Mouse (Mus musculus) limb, embryonic 12.5 days (tissue): Measurements from ENCODE around the gene C1s1. TPM values are rescaled to one million over a fixed set of nuclear protein-coding genes. Genes with fewer than 3 reads are reported as not detected.
"Not testable (repeated sequence)": the region's sequence is repeated elsewhere in the genome, so short reads cannot be mapped to it uniquely, and the experiment has no call there.

Experiments
- ATAC-seq: fragments of 200-750 bp; cut with Nextera tagmentation; 2 replicates; pipeline ENCODE4 v1.8.0; 2017; ENCODE audit warnings: low read depth, moderate TSS enrichment; ENCODE audit not compliant: insufficient number of reproducible peaks, insufficient read depth, low FRiP score, low TSS enrichment
- H3K27ac ChIP-seq: fragments of 300-500 bp; sonication (generic); 2 replicates; pipeline ENCODE4 v1.5.1; 2016; ENCODE audit warnings: mild to moderate bottlenecking, moderate library complexity
- H3K27me3 ChIP-seq: fragments of 300-500 bp; sonication (generic); 2 replicates; pipeline ENCODE4 v1.6.1; 2016; ENCODE audit warnings: mild to moderate bottlenecking, moderate library complexity
- H3K36me3 ChIP-seq: fragments of 300-500 bp; sonication (generic); 2 replicates; pipeline ENCODE4 v1.6.1; 2016; ENCODE audit warnings: mild to moderate bottlenecking, moderate library complexity
- H3K4me1 ChIP-seq: fragments of 300-500 bp; sonication (generic); replicated peaks from 2 replicates; pipeline ENCODE4 v1.6.1; 2016
- H3K4me2 ChIP-seq: fragments of 300-500 bp; sonication (generic); 2 replicates; pipeline ENCODE4 v1.6.1; 2016; ENCODE audit warnings: mild to moderate bottlenecking, moderate library complexity
- H3K4me3 ChIP-seq: fragments of 300-500 bp; sonication (generic); replicated peaks from 2 replicates; pipeline ENCODE4 v1.5.1; 2016; ENCODE audit warnings: mild to moderate bottlenecking
- H3K9ac ChIP-seq: fragments of 300-500 bp; sonication (generic); replicated peaks from 2 replicates; pipeline ENCODE4 v1.6.1; 2016; ENCODE audit warnings: mild to moderate bottlenecking, moderate library complexity
- H3K9me3 ChIP-seq: fragments of 300-500 bp; sonication (generic); 2 replicates; pipeline ENCODE4 v1.6.1; 2016; ENCODE audit warnings: mild to moderate bottlenecking, moderate library complexity
- WGBS: fragments of 180-500 bp; shearing (Covaris S2); methylation state at CpG from one replicate; pipeline ENCODE4 v1.1.7; 2016; 5-methylcytosine and 5-hydroxymethylcytosine counted together
- polyA plus RNA-seq: library from polyadenylated mRNA; unstranded; fragments of >200 nt; fragmentation: Nextera tagmentation; extraction: Ambion mirVana; gene quantifications from 2 replicates; pipeline ENCODE4 v1.2.1, GENCODE M21; 2016

The C1s1 gene
- polyA plus RNA-seq, result 0.85 and 1.4 TPM in 2 replicates

DNA sequence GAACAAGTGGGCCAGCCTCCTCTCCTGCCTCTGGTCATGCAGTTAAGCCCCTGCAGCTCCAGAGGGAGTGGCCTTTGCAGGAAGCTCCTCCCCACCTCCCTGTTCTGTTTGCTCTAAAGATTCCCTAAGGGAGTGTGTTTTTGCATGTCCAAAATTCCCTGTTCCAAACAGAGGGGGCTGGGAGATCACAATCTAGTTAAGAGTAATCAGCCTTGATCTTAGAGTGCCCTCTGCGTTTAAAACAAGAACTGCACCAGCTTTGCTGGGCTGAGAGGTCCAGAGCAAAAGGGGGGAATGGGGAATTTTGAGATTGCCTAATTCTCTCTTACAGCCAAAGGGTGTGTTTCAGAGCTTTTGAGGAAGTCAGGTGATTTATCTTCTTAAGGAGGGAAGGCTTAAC lies at the start of gene C1s1:
TSS of gene C1s1 (minus strand) at position 76 of the 400 bp plus-strand sequence.
- not testable (repeated sequence) for H3K4me3 ChIP-seq, ATAC-seq, H3K9me3 ChIP-seq, H3K4me2 ChIP-seq, H3K36me3 ChIP-seq, H3K9ac ChIP-seq, H3K4me1 ChIP-seq, H3K27me3 ChIP-seq, H3K27ac ChIP-seq
- 0% methylated on average over 1 of the region's 1 CpGs for WGBS

GRCm38 (mm10) chr6:124588771-124589170 lies 46.6 kb upstream of the C1s1 start:
- Histone ChIP-seq H3K27me3 (no peaks in the 10 kb centered on the region), H3K36me3 (no peaks in the 10 kb centered on the region), H3K4me3 (no peak overlapping the region), H3K9me3 (no peaks in the 10 kb centered on the region), H3K27ac (no peak overlapping the region), H3K4me2 (no peak overlapping the region), H3K4me1 (no peaks in the 10 kb centered on the region), H3K9ac (no peak overlapping the region)
- ATAC-seq, result no peak

DNA sequence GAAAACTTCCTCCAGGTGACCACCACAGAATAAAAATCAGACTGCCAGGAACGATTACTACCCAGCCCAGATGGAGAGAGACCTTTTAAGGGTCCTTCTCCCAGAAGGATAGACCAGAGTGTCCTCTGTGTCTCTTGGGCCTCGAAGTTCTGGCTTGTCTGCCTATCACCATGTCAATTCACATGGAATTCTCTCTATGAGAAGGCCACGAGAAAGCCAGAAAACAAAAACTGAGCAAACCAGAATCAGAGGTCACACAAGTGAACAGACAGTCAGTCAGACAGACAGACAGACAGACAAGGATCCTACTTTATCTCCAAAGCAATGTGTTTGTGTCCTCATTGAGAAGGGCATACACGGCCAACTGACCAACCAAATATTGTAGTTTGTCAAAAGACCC lies 44.1 kb upstream of the C1s1 start:
- H3K27ac ChIP-seq, result no peak overlapping the region
- H3K36me3 ChIP-seq, result no peaks in the 10 kb centered on the region
- H3K4me3 ChIP-seq, result no peak overlapping the region
- H3K27me3 ChIP-seq, result no peaks in the 10 kb centered on the region
- H3K4me1 ChIP-seq, result no peaks in the 10 kb centered on the region
- H3K9ac ChIP-seq, result no peak overlapping the region
- no peak for ATAC-seq
- WGBS, result 74% methylated on average over 4 of the region's 4 CpGs
- H3K4me2 ChIP-seq, result no peak overlapping the region
- no peaks in the 10 kb centered on the region for H3K9me3 ChIP-seq

DNA sequence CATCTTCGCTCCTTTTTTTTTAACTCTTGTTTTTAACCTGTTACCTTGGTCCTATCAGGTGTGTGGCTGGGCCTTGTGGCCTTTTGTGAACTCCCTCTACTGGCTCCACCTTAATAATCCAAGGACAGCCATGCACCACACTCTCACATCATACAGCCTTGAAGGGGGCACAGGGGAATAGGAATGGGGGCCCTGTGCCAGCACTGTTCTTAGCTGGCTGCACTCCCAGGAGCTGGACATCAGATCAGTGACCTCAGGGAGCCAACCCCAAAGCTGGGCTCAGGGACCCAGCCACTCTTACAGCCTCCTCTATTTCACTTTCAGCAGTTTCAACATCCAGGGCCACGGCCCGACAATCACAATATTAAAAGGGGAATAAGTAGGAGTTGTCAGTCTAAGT lies 43.6 kb upstream of the C1s1 start:
- no peaks in the 10 kb centered on the region for H3K4me1 ChIP-seq
- H3K4me2 ChIP-seq, result no peak overlapping the region
- H3K36me3 ChIP-seq, result no peaks in the 10 kb centered on the region
- no peak overlapping the region for H3K9ac ChIP-seq
- WGBS, result 88% methylated on average over 3 of the region's 3 CpGs
- ATAC-seq, result no peak
- no peak overlapping the region for H3K27ac ChIP-seq
- no peaks in the 10 kb centered on the region for H3K27me3 ChIP-seq
- no peaks in the 10 kb centered on the region for H3K9me3 ChIP-seq
- no peak overlapping the region for H3K4me3 ChIP-seq

DNA sequence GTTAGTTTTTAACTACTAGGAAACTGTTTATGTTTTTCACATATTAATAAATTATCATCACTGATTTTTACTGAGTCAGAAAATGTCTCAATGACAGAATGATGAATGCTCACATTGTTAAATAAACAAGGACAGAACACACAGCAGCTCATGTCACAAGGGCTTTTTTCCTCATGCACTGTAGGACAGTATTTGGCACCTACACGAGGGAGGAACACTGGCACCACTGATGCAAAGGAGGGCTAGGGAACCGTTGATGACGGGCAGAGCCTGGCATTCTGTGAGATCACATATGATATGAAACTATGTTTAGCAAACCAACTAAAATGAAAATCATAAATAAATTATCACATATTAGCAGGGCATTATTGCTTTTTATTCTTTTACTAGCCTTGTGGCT lies 42.8 kb upstream of the C1s1 start:
- H3K27ac ChIP-seq, result no peak overlapping the region
- H3K4me2 ChIP-seq, result no peak overlapping the region
- no peaks in the 10 kb centered on the region for H3K27me3 ChIP-seq
- H3K9me3 ChIP-seq, result no peaks in the 10 kb centered on the region
- H3K9ac ChIP-seq, result no peak overlapping the region
- no peak overlapping the region for H3K4me3 ChIP-seq
- no peaks in the 10 kb centered on the region for H3K4me1 ChIP-seq
- ATAC-seq, result no peak
- no peaks in the 10 kb centered on the region for H3K36me3 ChIP-seq
- 82% methylated on average over 3 of the region's 3 CpGs for WGBS

GRCm38 (mm10) chr6:124582231-124582630 lies 40.1 kb upstream of the C1s1 start:
- no peak for ATAC-seq
- WGBS, result 100% methylated on average over 1 of the region's 1 CpGs
- H3K4me2 ChIP-seq, result no peak overlapping the region

GRCm38 (mm10) chr6:124580155-124580554 lies 38.0 kb upstream of the C1s1 start:
- not testable (repeated sequence) for ATAC-seq
- 90% methylated on average over 7 of the region's 7 CpGs for WGBS

More at GRCm38 (mm10) chr6:124582231-124582630, 40.1 kb upstream of the C1s1 start:
- Histone ChIP-seq H3K9me3 (no peaks in the 10 kb centered on the region), H3K4me3 (no peak overlapping the region), H3K27ac (no peak overlapping the region), H3K4me1 (no peaks in the 10 kb centered on the region), H3K9ac (no peak overlapping the region), H3K36me3 (no peaks in the 10 kb centered on the region), H3K27me3 (no peaks in the 10 kb centered on the region)

GRCm38 (mm10) chr6:124575155-124575678 lies 33.1 kb upstream of the C1s1 start:
- H3K27ac ChIP-seq, H3K9me3 ChIP-seq, H3K27me3 ChIP-seq, H3K4me2 ChIP-seq, H3K4me1 ChIP-seq, ATAC-seq, H3K36me3 ChIP-seq, H3K4me3 ChIP-seq, H3K9ac ChIP-seq: not testable (repeated sequence)
- 79% methylated on average over 3 of the region's 3 CpGs for WGBS

More at GRCm38 (mm10) chr6:124580155-124580554, 38.0 kb upstream of the C1s1 start:
- not testable (repeated sequence) for H3K27ac ChIP-seq, H3K4me1 ChIP-seq, H3K4me3 ChIP-seq, H3K36me3 ChIP-seq, H3K27me3 ChIP-seq, H3K9me3 ChIP-seq, H3K4me2 ChIP-seq, H3K9ac ChIP-seq

GRCm38 (mm10) chr6:124570026-124570425 lies 27.9 kb upstream of the C1s1 start, which contains the start of gene C1rb:
TSS of gene C1rb (plus strand) at chr6:124570294.
- H3K27me3 ChIP-seq, result no peaks in the 10 kb centered on the region
- H3K9ac ChIP-seq, result no peak within 1 kb of the TSS
- no peak for ATAC-seq
- H3K4me2 ChIP-seq, result peak within 1 kb of the TSS; percentile 36
- H3K4me3 ChIP-seq, result no peak within 1 kb of the TSS
- H3K9me3 ChIP-seq, result no peaks in the 10 kb centered on the region
- H3K4me1 ChIP-seq, result no peaks in the 10 kb centered on the region
- WGBS, result 3% methylated on average over 8 of the region's 8 CpGs
- H3K36me3 ChIP-seq, result no peaks in the 10 kb centered on the region
- H3K27ac ChIP-seq, result no peak within 1 kb of the TSS

DNA sequence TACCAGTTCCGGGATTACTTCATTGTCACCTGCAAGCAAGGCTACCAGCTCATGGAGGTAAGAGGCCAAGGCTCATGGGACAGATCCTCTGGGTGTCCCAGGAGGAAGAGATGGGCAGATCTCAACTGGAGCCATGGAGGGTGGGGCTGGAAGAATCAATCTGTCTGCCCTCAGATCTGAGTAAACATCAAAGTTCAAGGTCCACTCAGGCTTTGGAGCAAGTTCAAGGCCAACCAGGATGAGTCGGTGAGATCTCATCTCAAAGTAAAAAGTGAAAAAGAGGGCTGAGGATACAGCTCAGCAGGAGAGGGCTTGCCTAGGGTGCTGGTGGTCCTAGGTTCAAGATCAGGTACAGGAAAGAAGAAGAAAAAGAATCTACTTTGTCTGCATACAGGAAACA lies 19.5 kb upstream of the C1s1 start:
- H3K27ac ChIP-seq, H3K4me1 ChIP-seq, H3K27me3 ChIP-seq, H3K4me2 ChIP-seq, H3K9ac ChIP-seq, ATAC-seq, H3K4me3 ChIP-seq, H3K36me3 ChIP-seq, H3K9me3 ChIP-seq: not testable (repeated sequence)
- 91% methylated on average over 2 of the region's 2 CpGs for WGBS

GRCm38 (mm10) chr6:124561156-124561555 lies 19.0 kb upstream of the C1s1 start:
- WGBS, result 86% methylated on average over 4 of the region's 4 CpGs
- H3K9me3 ChIP-seq, H3K4me2 ChIP-seq, H3K27ac ChIP-seq, H3K4me1 ChIP-seq, H3K4me3 ChIP-seq, H3K9ac ChIP-seq, H3K27me3 ChIP-seq, ATAC-seq, H3K36me3 ChIP-seq: not testable (repeated sequence)

GRCm38 (mm10) chr6:124555956-124556355 lies 13.8 kb upstream of the C1s1 start:
- not testable (repeated sequence) for H3K9me3 ChIP-seq, H3K36me3 ChIP-seq, H3K9ac ChIP-seq, H3K4me3 ChIP-seq, ATAC-seq, H3K4me2 ChIP-seq, H3K27ac ChIP-seq, H3K27me3 ChIP-seq, H3K4me1 ChIP-seq
- WGBS, result 80% methylated on average over 2 of the region's 2 CpGs
